Mouse (Mus musculus) testis, adult 10 weeks (tissue): ENCODE measurements around the gene Olfr117. TPM values are rescaled to one million over a fixed set of nuclear protein-coding genes. Genes with fewer than 3 reads are reported as not detected.

Source experiments
- polyA plus RNA-seq: library from polyadenylated mRNA; stranded (reverse); fragments of 350-450 nt; fragmentation: Illumina TruSeq; extraction: RNeasy Lipid Tissue Mini Kit (QIAGEN cat#74804); gene quantifications from one replicate; pipeline ENCODE4 v1.2.3, GENCODE M21; 2014; ENCODE audit warnings: low read depth, low replicate concordance

Gene Olfr117
- not detected for polyA plus RNA-seq

DNA sequence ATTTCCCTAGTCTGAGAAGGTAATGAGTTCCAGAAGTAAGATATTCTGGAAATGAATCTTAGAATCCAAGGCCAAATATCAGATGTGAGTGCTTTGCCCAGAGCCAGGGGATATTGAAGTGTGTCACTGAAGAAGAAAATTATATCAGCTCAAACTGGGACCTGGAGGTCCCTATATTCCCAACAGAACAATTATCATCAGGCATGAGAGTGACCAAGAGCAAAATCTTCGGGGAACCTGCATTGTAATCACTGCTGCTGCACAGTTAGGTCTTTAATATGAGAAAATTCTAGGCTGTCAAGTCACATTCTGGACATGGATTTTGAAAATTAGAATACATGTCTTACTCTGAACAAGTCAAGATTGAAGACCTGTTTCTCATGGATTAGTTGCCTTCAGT lies at the start of gene Olfr117:
TSS of gene Olfr117 (minus strand) at position 101 of the 400 bp plus-strand sequence.

DNA sequence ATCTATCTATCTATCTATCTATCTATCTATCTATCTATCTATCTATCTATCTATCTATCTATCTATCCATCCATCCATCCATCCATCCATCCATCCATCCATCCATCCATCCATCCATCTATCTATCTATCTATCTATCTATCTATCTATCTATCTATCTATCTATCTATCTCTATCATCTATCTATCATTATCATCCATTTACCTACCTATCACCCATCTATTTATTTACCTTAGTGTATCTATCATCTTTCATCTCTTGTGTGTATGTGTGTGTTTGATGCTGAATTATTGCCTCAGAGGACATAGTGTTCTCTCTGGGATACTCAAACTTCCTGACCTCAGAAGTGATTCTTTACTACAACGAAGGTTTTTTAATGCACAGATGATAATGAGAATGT lies 32.7 kb upstream of the Olfr117 start, which contains the start of gene Olfr119:
TSS of gene Olfr119 (plus strand) at position 301 of the 400 bp plus-strand sequence.

GRCm38 (mm10) chr17:37666688-37667087 lies 3.1 kb upstream of the Olfr117 start, which contains the start of gene Olfr118:
Olfr118 (plus strand) TSS chr17:37666988.

GRCm38 (mm10) chr17:37627009-37627408 lies 36.6 kb downstream of the Olfr117 start, which contains the start of the genes Olfr115 and Olfr116:
Olfr115 (minus strand) TSS chr17:37627109.
Olfr116 (minus strand) TSS chr17:37627199.

Other genes with a start within 250 kb of the Olfr117 start
- not detected for gene Olfr108, start 218.3 kb downstream of the Olfr117 start, polyA plus RNA-seq
- gene Olfr109, start 204.9 kb downstream of the Olfr117 start, polyA plus RNA-seq: not detected
- gene H2-M2, start 180.2 kb downstream of the Olfr117 start, polyA plus RNA-seq: not detected
- gene Olfr110, start 171.3 kb downstream of the Olfr117 start, polyA plus RNA-seq: not detected
- not detected for gene Olfr111, start 155.8 kb downstream of the Olfr117 start, polyA plus RNA-seq
- 40.7 TPM for gene Olfr112, start 94.3 kb downstream of the Olfr117 start, polyA plus RNA-seq
- gene Olfr113, start 86.1 kb downstream of the Olfr117 start, polyA plus RNA-seq: not detected
- not detected for gene Olfr114, start 71.0 kb downstream of the Olfr117 start, polyA plus RNA-seq
- gene Olfr115, start 36.7 kb downstream of the Olfr117 start, polyA plus RNA-seq: not detected
- gene Olfr116, start 36.6 kb downstream of the Olfr117 start, polyA plus RNA-seq: not detected
- gene Olfr118, start 3.2 kb upstream of the Olfr117 start, polyA plus RNA-seq: not detected
- gene Olfr119, start 32.8 kb upstream of the Olfr117 start, polyA plus RNA-seq: not detected
- not detected for gene Olfr120, start 58.0 kb upstream of the Olfr117 start, polyA plus RNA-seq
- gene Olfr121, start 85.1 kb upstream of the Olfr117 start, polyA plus RNA-seq: not detected
- gene Olfr122, start 104.8 kb upstream of the Olfr117 start, polyA plus RNA-seq: not detected
- gene Olfr123, start 129.7 kb upstream of the Olfr117 start, polyA plus RNA-seq: not detected
- gene Olfr124, start 136.1 kb upstream of the Olfr117 start, polyA plus RNA-seq: not detected
- not detected for gene Olfr125, start 169.2 kb upstream of the Olfr117 start, polyA plus RNA-seq
- 1.5 TPM for gene Olfr126, start 183.7 kb upstream of the Olfr117 start, polyA plus RNA-seq
- 3.0 TPM for gene Olfr127, start 236.7 kb upstream of the Olfr117 start, polyA plus RNA-seq